Mouse (Mus musculus): ENCODE data around the gene Zyx. TPM values are rescaled to one million over a fixed set of nuclear protein-coding genes. Genes with fewer than 3 reads are reported as not detected.

Zyx gene
- 136 TPM for polyA plus RNA-seq (2017; shearing (Covaris generic))

DNA sequence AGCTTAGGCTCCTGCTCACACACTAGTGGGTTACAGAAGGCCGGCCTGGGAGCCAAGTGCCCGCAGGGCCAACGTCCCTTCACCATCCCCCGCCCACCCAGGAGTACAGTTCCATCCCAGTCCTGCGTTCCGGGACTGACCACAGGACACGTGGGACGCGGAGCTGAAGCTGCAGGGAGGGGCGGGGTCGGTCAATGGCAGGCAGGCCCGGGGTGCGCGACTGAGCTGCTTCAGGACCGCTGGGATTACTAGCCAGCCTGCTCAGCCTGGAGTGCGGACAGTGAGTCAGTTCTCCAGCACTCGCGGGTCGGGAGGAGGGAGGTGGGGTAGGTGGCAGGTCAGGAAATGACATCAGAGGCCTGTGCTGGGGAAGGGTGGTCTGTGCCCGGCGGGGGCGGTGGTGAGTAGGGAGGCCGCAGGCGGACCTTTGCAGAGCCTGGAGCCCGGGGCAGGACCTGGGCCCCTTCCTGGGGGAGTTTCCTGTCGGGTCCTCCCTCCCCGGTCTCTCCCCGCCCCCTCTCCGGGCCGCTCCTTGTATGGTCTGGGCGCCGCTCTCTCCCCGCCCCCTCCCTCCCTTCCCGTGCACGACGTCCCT lies at the start of gene Zyx:
Zyx (plus strand) TSS at position 205 of the 595 bp plus-strand sequence.

DNA sequence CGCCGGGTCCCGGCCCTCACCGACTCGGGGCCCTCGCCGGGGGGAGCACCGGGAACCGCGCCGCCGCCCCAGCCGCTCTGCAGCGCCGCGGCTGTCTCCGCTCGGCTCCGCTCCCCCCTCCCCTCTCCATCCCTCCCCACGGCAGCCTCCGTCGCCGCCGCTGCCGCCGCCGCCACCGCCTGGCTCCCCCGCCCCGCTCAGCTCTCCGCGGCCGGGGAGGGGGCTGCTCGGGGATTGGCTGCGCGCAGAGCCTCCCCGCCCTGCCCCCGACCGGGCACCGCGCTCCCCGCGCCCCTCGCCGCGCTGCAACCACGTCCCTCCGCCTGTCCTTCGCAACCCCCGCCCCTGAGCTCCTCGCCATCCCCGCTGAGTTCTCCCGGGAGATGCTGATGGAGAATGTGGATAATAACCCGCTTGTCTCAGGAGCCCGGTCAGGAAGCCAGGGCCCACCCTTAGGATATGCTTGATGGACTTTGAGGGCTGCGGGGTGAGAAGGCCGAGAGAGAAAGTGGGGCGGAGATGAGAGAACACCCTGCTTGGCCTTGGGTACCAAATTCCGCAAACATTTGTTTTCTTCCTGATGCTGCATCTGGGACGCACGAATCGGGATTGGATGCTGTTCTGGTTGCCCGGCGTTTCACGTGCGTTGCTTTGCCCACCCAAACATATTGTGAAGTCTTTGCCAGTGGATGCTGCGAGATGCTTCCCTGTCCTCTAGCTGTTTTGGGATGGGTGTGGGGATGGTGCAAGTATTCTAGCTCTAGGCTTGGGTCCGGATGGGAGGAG lies 24.8 kb upstream of the Zyx start, which contains the start of gene Fam131b:
Fam131b (minus strand) TSS at position 162 of the 786 bp plus-strand sequence.

DNA sequence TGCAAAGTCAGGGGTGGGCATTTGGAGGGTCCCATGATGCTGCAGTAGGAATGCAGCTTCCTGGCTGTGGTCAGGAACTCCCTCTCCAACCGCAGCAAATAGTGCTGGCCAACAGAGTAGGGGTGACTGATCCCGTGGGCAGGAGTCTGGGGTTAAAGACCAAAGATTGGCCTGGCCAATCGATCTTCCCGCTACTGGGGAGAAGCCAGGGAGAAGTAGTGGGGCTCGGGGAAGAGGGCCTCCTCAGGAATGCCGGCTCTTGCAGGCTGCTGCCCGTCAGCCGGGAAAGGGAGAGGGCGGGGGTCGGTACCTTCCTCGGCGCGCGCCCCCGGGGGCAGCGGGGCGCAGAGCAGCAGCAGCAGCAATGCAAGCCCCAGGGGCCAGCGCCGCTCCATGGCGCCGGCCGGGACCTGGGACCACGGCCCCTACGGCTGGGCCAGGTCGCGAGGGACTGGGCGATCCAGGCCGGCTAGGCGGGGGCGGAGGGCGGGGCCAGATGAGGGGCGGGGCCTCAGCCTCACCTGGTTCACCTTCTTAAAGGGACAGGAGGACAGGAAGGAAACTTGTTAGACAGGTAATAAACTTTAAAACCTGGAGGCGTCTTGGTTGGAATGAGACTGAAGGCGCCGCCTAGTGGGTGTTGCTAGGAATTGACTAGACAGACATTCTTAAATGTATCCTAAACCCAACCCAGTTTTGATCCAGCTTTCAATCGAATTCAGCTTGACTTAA lies 23.6 kb downstream of the Zyx start, which contains the start of gene Epha1:
Epha1 (minus strand) TSS at position 453 of the 732 bp plus-strand sequence.

DNA sequence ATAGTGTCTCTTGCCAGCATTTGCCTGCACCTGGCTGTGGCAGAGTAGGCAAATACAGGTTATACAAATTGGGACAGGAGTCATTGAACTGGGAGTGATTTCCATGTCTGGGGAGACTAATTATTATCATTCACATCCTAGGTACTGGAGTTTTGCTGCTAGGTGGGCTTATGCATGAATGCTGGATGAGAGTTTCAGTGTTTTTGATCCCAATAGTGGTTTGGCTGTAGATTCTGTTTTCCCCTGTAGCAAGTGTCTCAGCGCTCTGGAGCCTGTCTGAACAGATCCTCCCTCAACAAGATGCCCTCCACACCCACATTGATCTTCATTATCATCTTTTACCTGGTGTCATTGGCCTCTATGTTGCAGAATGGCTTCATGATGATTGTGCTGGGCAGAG lies 50.5 kb downstream of the Zyx start, which contains the start of gene Tas2r143:
Tas2r143 (plus strand) TSS at position 301 of the 400 bp plus-strand sequence.

DNA sequence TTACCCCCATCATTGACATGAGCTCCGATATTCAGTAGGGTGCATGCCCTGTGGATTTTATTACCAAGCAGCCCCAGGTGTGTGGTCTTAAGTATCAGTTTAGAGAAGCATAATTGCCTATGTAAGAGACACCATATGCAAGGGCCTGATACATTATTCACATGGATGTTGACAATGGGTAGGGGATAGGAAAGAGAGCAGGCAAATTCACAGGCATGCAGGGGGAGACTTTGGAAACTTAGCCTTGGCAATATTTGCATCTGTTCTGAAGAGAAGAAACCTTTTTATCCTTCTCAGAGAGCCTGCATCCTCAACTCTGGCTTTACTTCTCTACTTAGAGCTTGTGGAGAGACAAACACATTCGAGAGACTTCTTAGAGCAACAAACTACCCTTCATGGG lies 55.7 kb downstream of the Zyx start, which contains the start of gene Tas2r135:
Tas2r135 (plus strand) TSS at position 301 of the 400 bp plus-strand sequence.

Other genes starting within 250 kb of the Zyx start
- gene Tas2r139, start 208.7 kb upstream of the Zyx start, polyA plus RNA-seq (2017; shearing (Covaris generic)), result not detected
- gene Tas2r144, start 134.3 kb upstream of the Zyx start, polyA plus RNA-seq (2017; shearing (Covaris generic)), result not detected
- gene Gstk1, start 103.7 kb upstream of the Zyx start, polyA plus RNA-seq (2017; shearing (Covaris generic)), result 7.0 TPM
- gene Tmem139, start 87.7 kb upstream of the Zyx start, polyA plus RNA-seq (2017; shearing (Covaris generic)), result not detected
- 32.3 TPM for gene Casp2, start 84.6 kb upstream of the Zyx start, polyA plus RNA-seq (2017; shearing (Covaris generic))
- gene Clcn1, start 62.9 kb upstream of the Zyx start, polyA plus RNA-seq (2017; shearing (Covaris generic)), result not detected
- not detected for gene Fam131b, start 25.0 kb upstream of the Zyx start, polyA plus RNA-seq (2017; shearing (Covaris generic))
- 0.30 TPM for gene Epha1, start 23.6 kb downstream of the Zyx start, polyA plus RNA-seq (2017; shearing (Covaris generic))
- gene Tas2r143, start 50.6 kb downstream of the Zyx start, polyA plus RNA-seq (2017; shearing (Covaris generic)), result not detected
- not detected for gene Tas2r135, start 55.8 kb downstream of the Zyx start, polyA plus RNA-seq (2017; shearing (Covaris generic))
- gene Tas2r126, start 84.9 kb downstream of the Zyx start, polyA plus RNA-seq (2017; shearing (Covaris generic)), result not detected
- gene Olfr458, start 115.6 kb downstream of the Zyx start, polyA plus RNA-seq (2017; shearing (Covaris generic)), result not detected
- gene Olfr457, start 126.7 kb downstream of the Zyx start, polyA plus RNA-seq (2017; shearing (Covaris generic)), result 0.22 TPM
- gene Olfr456, start 137.6 kb downstream of the Zyx start, polyA plus RNA-seq (2017; shearing (Covaris generic)), result not detected
- gene Olfr455, start 198.0 kb downstream of the Zyx start, polyA plus RNA-seq (2017; shearing (Covaris generic)), result not detected
- gene Tcaf3, start 248.1 kb downstream of the Zyx start, polyA plus RNA-seq (2017; shearing (Covaris generic)), result 0.25 TPM

All from effector memory CD4-positive, alpha-beta T cell, adult 5 months (primary cell).